8 mouse cellular contexts compared by ENCODE assay signal in genomic region chr11:78023607-78024006, GRCm38 (mm10). TPM values are rescaled to one million over a fixed set of nuclear protein-coding genes. Genes with fewer than 3 reads are reported as not detected.
DNase-seq lines count a peak whose midpoint lies in the region; ATAC-seq and TF ChIP-seq lines count a peak whose summit lies in the region.

No protein-coding gene starts in this region.

- H3K27me3 ChIP-seq in hindbrain, embryonic 11.5 days (ENCODE audit: control insufficient read depth, insufficient read depth, low read length), result no peaks in the 10 kb centered on the region
- H3K27me3 ChIP-seq in hindbrain, embryonic 16.5 days (replicated peaks; ENCODE audit: control insufficient read depth, insufficient read depth, low read length), result no peaks in the 10 kb centered on the region
- no peaks in the 10 kb centered on the region for H3K27me3 ChIP-seq in small intestine, adult 2 months (ENCODE audit: control insufficient read depth, insufficient read depth, low read length)

- ATAC-seq in hindbrain, embryonic 11.5 days (ENCODE audit: low FRiP score), result no peak
- ATAC-seq in hindbrain, embryonic 16.5 days, result no peak
- ATAC-seq in inflammation-experienced regulatory T-cells, adult 6 months, result no peak

- H3K4me3 ChIP-seq in hindbrain, embryonic 11.5 days (ENCODE audit: low read depth, low read length), result no peak overlapping the region
- H3K4me3 ChIP-seq in hindbrain, embryonic 16.5 days (ENCODE audit: low read length), result no peak overlapping the region
- H3K4me3 ChIP-seq in small intestine, adult 2 months (ENCODE audit: low read depth, low read length), result no peak overlapping the region

- WGBS in hindbrain, embryonic 11.5 days, result 80% methylated on average over 8 of the region's 8 CpGs
- WGBS in hindbrain, embryonic 16.5 days, result 87% methylated on average over 8 of the region's 8 CpGs
- 81% methylated on average over 8 of the region's 8 CpGs for WGBS in small intestine, adult 2 months

- TF ChIP-seq CTCF in small intestine, adult 2 months (IDR thresholded peaks at IDR 0.05; ENCODE audit: extremely low read depth, insufficient read length, insufficient replicate concordance, low read depth, low read length), result peak; percentile 39; the same call in 1 of the 2 replicates

- no peaks in the 10 kb centered on the region for H3K9me3 ChIP-seq in hindbrain, embryonic 11.5 days (ENCODE audit: control insufficient read depth, low read length)
- no peaks in the 10 kb centered on the region for H3K9me3 ChIP-seq in hindbrain, embryonic 16.5 days (ENCODE audit: control insufficient read depth, low read length)

- H3K36me3 ChIP-seq in hindbrain, embryonic 11.5 days (ENCODE audit: control insufficient read depth, insufficient read depth, low read length), result peaks cover 35% of the 10 kb centered on the region
- H3K36me3 ChIP-seq in hindbrain, embryonic 16.5 days (ENCODE audit: control insufficient read depth, insufficient read depth, low read length), result peaks cover 36% of the 10 kb centered on the region
- H3K36me3 ChIP-seq in small intestine, adult 2 months (ENCODE audit: control insufficient read depth, insufficient read depth, low read length), result peaks cover 76% of the 10 kb centered on the region

- no peak overlapping the region for H3K4me2 ChIP-seq in hindbrain, embryonic 11.5 days (replicated peaks; ENCODE audit: low read depth, low read length)
- no peak overlapping the region for H3K4me2 ChIP-seq in hindbrain, embryonic 16.5 days (ENCODE audit: low read length)

- no peak overlapping the region for H3K27ac ChIP-seq in hindbrain, embryonic 11.5 days (ENCODE audit: low read depth, low read length)
- no peak overlapping the region for H3K27ac ChIP-seq in hindbrain, embryonic 16.5 days (ENCODE audit: low read depth, low read length)
- H3K27ac ChIP-seq in small intestine, adult 2 months (ENCODE audit: insufficient read depth, low read depth, low read length), result no peak overlapping the region

- no peak overlapping the region for H3K9ac ChIP-seq in hindbrain, embryonic 11.5 days (ENCODE audit: low read depth, low read length)
- H3K9ac ChIP-seq in hindbrain, embryonic 16.5 days (ENCODE audit: low read depth, low read length), result no peak overlapping the region

- TF ChIP-seq POLR2A in small intestine, adult 2 months (IDR thresholded peaks at IDR 0.05; ENCODE audit: low read depth, low read length), result no peak

- peak; percentile 66 for DNase-seq in hindbrain, embryonic 11.5 days (ENCODE audit: low spot score)
- DNase-seq in thymus, postnatal 0 days (ENCODE audit: low spot score), result peak; percentile 30
- DNase-seq in thymus, adult 18-20 months, result no peak
- DNase-seq in embryo, embryonic 11 days, result peak; percentile 37
- DNase-seq in layer of hippocampus, postnatal 36 days, result no peak

- H3K4me1 ChIP-seq in hindbrain, embryonic 11.5 days (replicated peaks; ENCODE audit: control insufficient read depth, insufficient read depth, low read length), result no peaks in the 10 kb centered on the region
- H3K4me1 ChIP-seq in hindbrain, embryonic 16.5 days (ENCODE audit: control insufficient read depth, insufficient read depth, low read depth, low read length), result no peaks in the 10 kb centered on the region
- no peaks in the 10 kb centered on the region for H3K4me1 ChIP-seq in small intestine, adult 2 months (ENCODE audit: control insufficient read depth, insufficient read depth, insufficient read length, low read length)

RNA-seq across cellular contexts. Expression of gene Dhrs13, which starts 8.5 kb away (rescaled TPM):
- polyA plus RNA-seq in hindbrain, embryonic 11.5 days (2014; fragmentation: Nextera tagmentation; extraction: Ambion mirVana), result 20.0 and 21.0 TPM in 2 replicates
- polyA plus RNA-seq in hindbrain, embryonic 16.5 days (2015; fragmentation: Nextera tagmentation; extraction: Ambion mirVana), result 49.2 and 54.5 TPM in 2 replicates
- polyA plus RNA-seq in thymus, postnatal 0 days (2015; fragmentation: Nextera tagmentation; extraction: Ambion mirVana), result 10.2 TPM in 2 replicates
- polyA plus RNA-seq in small intestine, adult 2 months (2012; rRNA removed), result 3.8 and 3.9 TPM in 2 replicates
- polyA plus RNA-seq in inflammation-experienced regulatory T-cells, adult 6 months (2017; shearing (Covaris generic)), result 1 to 10 TPM in 2 of 3 experiments, under 1 TPM in 1; 0.94 to 1.8 (median 1.7) TPM
- 1 to 10 TPM; 4.5 to 6.2 TPM for total RNA-seq in layer of hippocampus, postnatal 36 days (2021)

RNA-seq across cellular contexts. Expression of gene Flot2, which starts 14.1 kb away (rescaled TPM):
- 56.3 and 60.0 TPM in 2 replicates for polyA plus RNA-seq in hindbrain, embryonic 11.5 days (2014; fragmentation: Nextera tagmentation; extraction: Ambion mirVana)
- 124 and 126 TPM in 2 replicates for polyA plus RNA-seq in hindbrain, embryonic 16.5 days (2015; fragmentation: Nextera tagmentation; extraction: Ambion mirVana)
- 50.3 and 55.3 TPM in 2 replicates for polyA plus RNA-seq in thymus, postnatal 0 days (2015; fragmentation: Nextera tagmentation; extraction: Ambion mirVana)
- polyA plus RNA-seq in small intestine, adult 2 months (2012; rRNA removed), result 16.2 and 19.7 TPM in 2 replicates
- 10 to 100 TPM; 21.3 to 36.0 (median 24.7) TPM for polyA plus RNA-seq in inflammation-experienced regulatory T-cells, adult 6 months (2017; shearing (Covaris generic))
- total RNA-seq in layer of hippocampus, postnatal 36 days (2021), result 10 to 100 TPM; 71.8 to 74.3 TPM

RNA-seq across cellular contexts. Expression of gene Phf12, which starts 41.1 kb away (rescaled TPM):
- polyA plus RNA-seq in hindbrain, embryonic 11.5 days (2014; fragmentation: Nextera tagmentation; extraction: Ambion mirVana), result 16.9 and 20.2 TPM in 2 replicates
- 11.8 and 12.5 TPM in 2 replicates for polyA plus RNA-seq in hindbrain, embryonic 16.5 days (2015; fragmentation: Nextera tagmentation; extraction: Ambion mirVana)
- 15.1 and 18.4 TPM in 2 replicates for polyA plus RNA-seq in thymus, postnatal 0 days (2015; fragmentation: Nextera tagmentation; extraction: Ambion mirVana)
- polyA plus RNA-seq in small intestine, adult 2 months (2012; rRNA removed), result 21.7 and 33.0 TPM in 2 replicates
- 10 to 100 TPM; 21.4 to 37.6 (median 35.3) TPM for polyA plus RNA-seq in inflammation-experienced regulatory T-cells, adult 6 months (2017; shearing (Covaris generic))
- total RNA-seq in layer of hippocampus, postnatal 36 days (2021), result 10 to 100 TPM; 48.3 to 51.2 TPM

RNA-seq across cellular contexts. Expression of gene Eral1, which starts 56.6 kb away (rescaled TPM):
- polyA plus RNA-seq in hindbrain, embryonic 11.5 days (2014; fragmentation: Nextera tagmentation; extraction: Ambion mirVana), result 31.9 and 37.2 TPM in 2 replicates
- 34.6 and 35.2 TPM in 2 replicates for polyA plus RNA-seq in hindbrain, embryonic 16.5 days (2015; fragmentation: Nextera tagmentation; extraction: Ambion mirVana)
- 22.4 and 24.5 TPM in 2 replicates for polyA plus RNA-seq in thymus, postnatal 0 days (2015; fragmentation: Nextera tagmentation; extraction: Ambion mirVana)
- polyA plus RNA-seq in small intestine, adult 2 months (2012; rRNA removed), result 12.2 and 17.3 TPM in 2 replicates
- 10 to 100 TPM; 29.4 to 45.2 (median 41.1) TPM for polyA plus RNA-seq in inflammation-experienced regulatory T-cells, adult 6 months (2017; shearing (Covaris generic))
- total RNA-seq in layer of hippocampus, postnatal 36 days (2021), result 10 to 100 TPM; 19.8 to 21.2 TPM

Comparison
In these comparisons a context has a peak if more than half of its experiments do, and no peak if none do; other contexts are left out.
1. DNase-seq: peak in hindbrain, embryonic 11.5 days (single experiment), thymus, postnatal 0 days (single experiment) and embryo, embryonic 11 days (single experiment); none in thymus, adult 18-20 months (0 of 2) and layer of hippocampus, postnatal 36 days (0 of 2).